Mouse (Mus musculus): ENCODE measurements around the gene Trabd2b.

Gene Trabd2b

DNA sequence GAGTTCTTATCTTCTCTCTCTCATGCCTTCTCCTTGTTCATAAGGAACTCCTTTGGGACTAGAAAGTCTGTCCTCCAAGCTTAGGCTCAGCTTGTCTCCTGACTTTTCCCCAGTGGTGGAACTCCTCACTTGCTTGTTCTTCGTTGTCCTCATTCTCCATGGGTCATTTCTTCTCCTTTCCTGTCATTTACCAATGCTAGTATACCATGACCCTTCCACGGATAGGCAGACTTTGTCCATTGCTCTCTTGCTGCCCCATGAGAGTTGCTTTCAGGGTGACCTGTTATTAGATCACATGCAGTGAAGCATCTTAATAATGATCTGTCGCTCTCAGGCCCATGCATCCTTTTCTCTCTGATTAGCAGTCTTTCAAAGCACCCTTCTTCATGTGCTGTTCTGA lies 46.6 kb downstream of the Trabd2b start:
- no peak for DNase-seq

DNA sequence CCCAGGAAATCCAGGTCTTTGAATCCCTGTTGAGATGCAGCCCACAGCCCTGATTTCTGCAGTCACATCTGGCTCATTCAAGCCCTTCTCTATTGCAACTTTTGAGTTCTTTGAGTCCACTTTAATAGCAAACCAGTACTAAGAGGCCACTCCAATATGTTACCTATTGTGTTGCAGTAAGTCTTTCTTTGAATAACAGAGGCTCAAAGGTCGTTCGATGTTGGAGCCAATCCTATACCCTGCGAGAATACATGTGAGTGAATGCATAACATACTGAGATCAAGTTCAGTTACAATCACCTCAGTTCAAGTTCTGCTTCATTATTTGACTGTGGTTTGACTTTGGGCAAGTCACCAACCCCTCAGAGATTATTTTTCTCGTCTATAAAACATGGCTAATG lies 47.5 kb downstream of the Trabd2b start:
- DNase-seq: no peak

DNA sequence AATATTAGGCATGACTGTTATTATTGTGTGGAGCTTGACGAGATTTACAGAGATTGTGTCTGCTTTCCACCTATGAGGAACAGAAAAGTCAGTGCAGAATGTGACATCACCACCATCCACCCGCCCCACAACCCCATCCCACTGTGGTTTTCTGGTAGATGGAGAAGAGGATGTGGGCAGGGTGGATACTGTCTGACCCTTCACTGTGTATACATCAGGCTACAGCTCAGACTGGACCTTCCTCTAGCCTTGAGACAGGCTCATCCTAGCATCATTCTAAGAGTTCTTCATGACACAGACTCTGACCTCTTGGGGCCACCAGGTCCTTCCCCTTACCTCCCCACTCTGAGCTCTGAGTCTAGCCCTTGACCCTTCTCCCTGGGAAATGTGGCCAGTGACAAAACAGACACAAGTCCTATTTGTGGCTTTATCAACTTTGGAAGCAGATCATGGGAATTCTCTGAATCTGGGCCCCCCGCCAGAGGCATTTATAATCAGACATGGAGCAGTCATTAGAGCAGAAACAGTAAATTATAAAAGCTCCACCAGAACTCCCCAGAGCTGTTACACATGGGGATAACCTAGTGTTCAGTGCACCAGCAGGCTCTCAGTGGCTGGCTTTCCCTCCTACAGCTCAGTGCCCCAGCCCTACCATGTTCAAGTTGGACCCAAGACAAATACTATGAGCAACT lies 48.1 kb downstream of the Trabd2b start:
- DNase-seq: no peak

DNA sequence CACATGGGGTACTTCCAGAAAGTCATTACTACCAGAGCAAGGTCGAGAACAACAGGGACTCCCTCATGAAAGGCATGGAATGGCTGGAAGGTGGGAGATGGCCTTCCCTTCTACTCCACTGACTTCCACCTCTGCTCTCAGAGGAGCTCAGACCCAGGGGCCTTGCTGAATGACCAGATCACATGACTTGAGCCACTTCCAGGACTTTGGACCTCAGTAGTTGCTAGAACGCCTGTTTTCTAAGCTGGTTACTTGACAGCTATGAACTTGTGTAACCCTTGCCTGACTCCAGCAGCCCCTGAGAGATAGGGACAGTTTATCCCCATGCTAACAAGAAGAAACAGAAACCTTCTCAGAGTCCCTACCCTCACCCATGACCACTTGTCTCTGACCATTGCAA lies 50.6 kb downstream of the Trabd2b start:
- no peak for DNase-seq

DNA sequence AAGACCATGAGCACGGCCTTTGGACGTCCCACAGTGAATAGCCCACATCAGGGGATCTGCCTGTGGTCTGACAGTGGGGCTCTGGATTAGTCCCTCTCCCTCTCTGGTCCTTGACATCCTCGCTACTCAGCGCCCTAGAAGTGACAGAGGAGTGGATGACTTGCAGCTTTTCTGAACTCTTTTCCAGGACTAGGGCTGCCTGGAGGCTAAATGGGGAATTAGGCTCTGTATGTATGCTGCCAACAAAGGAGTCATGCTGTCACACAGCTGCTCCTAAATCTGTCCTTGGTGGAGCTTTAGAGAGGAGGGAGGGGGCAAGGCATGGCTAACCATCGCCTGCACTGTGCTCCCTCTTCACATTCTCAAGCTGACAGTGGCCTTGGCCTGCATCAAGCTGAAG lies 53.1 kb downstream of the Trabd2b start:
- no peak for DNase-seq

DNA sequence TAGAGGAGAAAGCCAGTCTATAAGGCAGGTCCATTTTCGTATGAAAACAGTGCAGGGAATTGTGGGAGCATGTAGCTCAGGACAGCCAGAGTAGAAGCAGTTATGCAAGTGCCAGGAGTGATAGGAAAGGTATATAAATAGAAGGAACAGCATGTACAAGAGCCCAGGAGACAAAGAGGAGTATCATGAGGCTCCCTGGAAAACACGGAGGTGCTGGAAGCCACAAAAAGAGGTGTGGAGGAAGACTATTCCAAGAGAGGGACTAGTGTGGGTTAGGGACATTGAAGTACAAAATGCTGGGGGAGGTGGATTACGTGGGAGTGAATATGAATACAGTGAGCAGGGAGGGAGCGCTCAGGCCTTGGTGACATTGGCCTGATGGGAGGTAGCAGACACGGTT lies 53.9 kb downstream of the Trabd2b start:
- DNase-seq: no peak

DNA sequence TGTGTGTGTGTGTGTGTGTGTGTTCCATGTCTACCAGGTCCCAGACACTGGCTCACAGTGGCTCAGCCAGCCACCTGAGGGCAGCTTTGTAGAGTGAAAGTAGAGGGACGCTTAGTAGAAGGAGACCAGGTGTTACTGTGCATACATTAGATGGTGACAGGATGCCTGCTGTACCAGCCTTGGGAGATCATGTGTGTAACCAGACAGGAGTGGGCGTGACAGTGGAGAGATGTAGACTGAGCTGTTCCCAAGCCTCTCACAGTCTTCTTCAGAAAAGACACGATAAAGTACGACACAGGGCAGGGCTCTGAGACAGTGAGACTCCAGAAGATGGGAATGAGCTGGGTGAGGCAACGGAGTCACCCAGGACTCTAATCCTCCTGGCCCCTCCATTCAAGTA lies 54.6 kb downstream of the Trabd2b start:
- no peak for DNase-seq

DNA sequence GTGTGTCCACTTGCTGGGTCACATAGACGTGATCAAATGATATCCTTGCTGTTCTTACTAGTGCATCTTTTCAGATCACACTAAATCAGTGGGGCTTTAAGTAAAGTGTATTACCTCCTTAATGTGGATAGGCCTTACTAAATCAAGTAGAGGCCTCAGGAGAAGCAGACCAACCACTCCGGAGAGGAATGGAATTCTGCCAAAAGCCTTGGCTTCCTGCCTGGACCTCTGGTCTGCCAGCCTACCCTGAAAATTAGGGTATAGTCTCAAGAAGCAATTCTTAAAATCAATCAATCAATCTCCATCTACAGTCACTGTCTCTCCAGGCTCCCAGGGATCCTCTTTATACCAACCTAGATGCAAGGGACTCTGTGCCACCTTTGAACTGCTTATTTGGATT lies 59.1 kb downstream of the Trabd2b start:
- DNase-seq: no peak

DNA sequence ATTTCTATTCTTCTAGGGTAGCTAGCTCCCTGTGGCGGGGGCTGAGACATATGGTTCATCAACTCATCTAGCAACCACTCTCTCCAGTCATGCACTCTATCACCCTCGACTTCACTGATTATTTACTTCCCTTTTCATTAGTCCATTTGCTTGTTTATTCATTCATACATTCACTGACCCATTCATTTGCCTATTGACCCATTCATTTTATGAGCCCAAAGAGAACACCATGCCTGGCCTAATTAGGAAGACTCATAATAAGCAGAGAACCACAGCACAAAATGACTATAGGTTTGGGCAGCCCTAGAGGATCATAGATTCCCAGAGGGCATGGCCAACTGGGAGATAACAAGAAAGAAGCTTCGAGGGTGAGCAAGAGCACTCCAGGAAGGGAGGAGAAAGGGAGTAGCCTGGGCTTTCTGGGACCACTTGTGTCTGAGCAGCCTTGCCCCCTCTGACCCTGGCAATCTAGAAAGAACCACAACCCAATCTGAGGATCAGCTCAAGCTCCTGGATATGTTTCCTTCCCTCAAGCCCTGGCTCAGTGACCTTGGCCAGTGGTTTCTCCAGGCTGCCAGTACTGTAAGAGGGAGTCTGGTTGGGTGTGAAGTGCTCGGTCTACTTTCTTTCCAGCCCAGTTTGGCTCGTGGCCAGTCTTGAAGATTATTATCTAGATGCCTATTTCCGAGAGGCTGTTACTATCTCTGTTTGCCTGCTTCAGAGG lies 61.0 kb downstream of the Trabd2b start:
- no peak for DNase-seq

DNA sequence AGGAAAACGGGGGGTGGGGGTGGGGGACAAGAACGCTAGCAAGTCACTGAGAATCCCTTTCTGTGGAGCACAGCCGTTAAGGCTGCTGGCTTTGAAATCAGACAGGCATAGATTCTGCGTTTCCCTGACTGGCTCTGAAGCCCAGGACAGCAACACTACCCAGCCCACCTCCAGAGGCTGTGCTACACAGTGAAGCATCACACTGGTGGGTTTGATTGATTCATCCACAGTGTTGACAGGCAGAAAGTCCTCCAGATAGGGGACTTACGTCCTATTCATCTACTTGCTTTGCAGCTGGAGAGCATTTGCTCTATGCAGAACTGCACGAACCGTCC lies 61.5 kb downstream of the Trabd2b start:
- DNase-seq: no peak

DNA sequence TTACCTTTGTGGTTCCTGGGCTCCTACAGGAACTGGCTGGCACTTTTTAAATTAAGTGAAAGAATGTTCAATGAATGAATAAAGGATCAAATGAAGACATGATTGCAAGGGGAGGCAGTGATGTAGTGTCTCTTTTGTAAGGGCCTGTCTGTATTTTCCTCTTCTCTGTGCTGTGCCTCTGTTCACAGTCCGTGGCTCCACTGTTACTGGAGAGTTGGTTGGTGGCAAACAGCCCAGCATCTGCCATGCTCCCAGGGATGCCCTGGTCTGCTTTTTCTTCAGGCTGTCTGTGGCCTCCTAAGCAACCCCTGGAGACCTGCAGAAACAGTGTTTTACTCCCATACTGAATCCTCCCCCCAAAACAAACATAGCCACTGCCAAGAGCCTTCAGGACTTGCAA lies 63.4 kb downstream of the Trabd2b start:
- no peak for DNase-seq

DNA sequence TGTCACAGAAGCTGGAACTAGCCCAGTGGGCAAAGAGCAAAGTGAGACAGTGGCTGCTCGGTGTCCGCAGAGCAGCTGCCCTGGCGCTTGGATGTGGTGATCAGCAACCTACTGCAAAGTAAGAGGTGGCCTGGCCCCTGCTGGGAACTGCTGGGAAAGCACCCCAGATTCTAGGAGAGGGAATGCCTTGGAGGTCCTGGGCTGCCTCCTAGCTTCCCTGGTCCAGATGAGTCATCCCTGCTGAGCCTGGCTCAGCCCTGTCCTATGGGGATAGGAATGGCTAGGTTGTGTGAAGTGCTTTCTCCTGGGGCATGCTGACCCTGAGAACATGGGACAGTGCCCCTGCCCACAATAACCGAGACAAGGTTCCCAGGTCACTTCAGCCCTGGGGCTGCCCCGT lies 65.6 kb downstream of the Trabd2b start:
- peak; percentile 33 for DNase-seq

DNA sequence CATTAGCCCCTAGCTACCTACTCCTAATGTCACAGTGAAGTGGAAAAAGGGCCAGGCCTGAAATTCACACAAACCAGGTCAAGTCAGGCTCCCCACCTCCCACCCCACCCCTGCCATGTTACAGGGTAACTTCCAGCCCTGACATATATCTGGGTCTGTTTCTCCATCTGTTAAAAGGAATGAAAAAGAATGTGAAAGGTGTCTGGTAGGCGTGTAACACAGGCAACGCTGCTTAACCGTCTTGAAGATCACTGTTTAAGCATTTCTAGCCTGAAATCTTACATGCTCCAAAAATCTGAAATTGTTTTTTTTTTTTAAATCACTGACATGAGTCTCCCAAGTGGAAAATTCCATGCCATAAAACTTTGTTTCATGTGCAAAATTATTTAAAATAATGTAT lies 69.8 kb downstream of the Trabd2b start:
- DNase-seq: no peak

DNA sequence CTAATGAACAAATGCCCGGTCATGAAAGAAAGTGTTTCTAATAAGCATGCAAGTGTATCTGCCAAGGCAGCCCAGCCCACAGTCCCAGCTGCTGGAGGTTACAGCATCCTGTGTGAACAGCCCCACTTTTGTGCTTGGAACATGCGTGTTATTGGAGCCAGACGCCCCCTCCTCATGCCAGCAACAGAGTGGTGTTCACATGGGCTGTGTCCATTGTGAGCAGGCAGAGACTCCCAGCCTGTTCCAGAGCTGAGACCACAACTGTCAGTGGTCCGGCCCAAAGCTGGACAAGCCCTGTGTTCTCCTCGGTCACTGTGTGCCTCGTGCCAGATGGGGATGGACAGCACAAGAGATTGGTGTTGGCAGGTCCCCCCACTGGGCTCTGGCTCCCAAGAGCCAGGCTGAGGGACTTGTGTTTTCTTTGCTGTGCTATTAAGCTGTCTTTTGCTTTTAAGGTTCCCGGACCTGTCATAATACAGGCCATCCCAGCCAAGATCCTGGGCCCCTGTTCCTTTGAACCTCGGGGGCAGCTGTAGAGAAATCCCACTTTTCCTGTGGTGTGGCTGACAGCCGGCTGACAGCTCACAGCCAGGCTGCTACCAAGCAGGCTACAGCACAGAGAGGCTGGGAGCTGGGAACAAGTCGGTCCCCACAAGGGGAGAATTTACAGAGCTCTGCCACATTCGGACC lies 70.7 kb downstream of the Trabd2b start:
- DNase-seq: peak; percentile 55

DNA sequence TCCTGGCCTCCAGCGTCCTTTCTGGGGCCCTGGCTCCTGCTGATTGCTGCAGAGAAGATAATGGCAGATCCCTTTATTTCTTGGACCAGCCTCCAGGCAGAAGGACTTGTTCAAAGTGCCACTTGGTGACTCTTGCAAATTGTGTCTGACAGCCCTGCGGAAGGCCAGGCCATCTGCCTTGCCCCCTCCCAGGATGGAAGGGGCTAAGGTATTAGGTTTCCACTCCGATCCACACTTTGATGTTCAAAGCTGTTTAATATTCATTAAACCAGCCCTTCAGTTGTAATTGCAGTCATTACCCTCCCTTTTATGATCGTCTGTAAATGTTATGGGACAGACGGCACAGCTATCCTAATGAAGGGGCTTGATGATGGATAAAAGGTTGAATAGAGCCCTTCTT lies 75.0 kb downstream of the Trabd2b start:
- no peak for DNase-seq

DNA sequence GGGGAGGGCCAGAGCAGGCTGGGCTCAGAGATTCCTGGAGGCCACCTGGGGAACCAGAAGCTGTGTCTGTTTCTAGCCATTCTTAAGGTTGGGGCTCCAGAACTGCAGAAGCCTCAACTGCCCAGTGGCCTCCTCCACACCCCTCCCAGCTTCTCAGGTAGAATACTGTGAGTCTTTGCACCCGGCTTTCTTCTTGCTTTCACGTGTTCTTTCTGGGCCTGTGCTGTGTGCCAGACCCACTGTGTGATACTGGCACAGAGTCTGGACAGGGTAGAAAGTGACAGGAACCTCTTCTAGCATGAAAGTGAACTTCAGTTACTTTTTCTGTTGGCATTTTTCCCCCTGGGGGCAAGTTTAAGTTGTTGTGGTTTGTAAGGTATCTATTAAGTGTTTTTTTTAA lies 77.6 kb downstream of the Trabd2b start:
- DNase-seq: no peak

DNA sequence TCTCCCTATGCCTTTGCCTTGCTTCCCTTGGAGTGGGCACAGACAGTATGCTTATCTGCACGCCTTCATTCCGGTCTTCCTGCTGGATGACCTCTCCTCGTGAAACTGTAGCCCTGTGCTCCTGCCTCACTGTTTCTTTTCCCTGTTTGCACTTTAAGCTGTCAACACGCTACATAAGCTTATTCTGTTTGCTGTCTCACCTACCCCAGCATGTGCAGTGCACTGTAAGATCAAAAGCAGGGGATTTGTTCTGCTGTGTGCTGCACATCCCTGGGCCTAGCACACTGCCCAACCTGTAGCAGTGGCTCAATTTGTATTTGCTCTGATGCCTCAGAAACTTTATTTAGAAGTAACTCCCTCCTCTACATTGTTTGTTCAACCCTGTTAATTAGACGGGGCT lies 79.5 kb downstream of the Trabd2b start:
- DNase-seq: no peak

DNA sequence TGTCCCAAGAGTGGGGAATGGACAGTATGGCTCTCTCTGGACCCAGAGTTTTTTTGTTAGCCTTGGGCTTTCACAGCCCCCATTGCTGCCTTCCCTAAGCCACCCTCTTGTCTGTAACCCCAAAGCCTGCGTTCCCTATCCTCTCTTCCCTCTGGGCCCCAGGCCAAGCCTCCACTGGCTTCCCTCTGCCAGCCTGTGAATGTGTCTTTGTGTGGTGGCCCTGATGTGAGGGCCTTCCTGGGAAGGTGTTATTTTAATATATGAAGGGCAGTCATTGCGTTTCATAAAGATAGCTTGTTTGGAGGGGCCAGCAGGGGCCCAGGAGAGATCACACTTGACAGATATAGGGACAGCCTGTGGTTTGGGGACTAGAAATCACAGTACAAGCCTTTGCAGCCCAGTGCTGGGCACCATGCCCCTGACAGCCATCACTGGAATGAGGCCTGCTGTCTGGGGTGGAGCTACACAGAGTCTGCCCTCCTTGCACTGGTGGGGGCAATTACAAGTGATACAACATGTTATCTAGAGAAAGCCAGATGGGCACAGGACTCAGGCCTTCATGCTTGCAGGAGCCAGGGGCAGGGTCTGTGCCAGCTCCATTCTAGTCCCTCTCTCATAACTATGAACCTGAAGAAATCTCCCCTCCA lies 80.5 kb downstream of the Trabd2b start:
- no peak for DNase-seq

DNA sequence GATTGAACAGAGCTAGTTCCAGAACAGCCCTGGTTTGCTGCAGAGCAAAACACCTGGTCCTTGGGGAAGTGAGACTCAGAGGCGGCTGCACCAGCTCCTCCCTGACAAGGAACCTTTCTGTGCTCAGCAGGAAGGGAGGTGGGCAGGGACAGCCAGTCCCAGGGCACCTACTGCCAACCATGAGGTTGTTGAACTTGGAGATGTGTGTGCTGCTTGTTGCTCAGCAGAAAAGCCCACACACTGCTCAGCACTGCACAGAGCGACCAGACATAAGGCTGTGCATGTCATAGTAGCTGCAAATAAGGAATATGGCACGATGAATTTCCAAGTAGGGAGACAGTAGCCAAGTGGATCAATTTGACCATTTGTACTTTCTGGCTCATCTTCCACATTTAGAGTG lies 81.2 kb downstream of the Trabd2b start:
- no peak for DNase-seq

DNA sequence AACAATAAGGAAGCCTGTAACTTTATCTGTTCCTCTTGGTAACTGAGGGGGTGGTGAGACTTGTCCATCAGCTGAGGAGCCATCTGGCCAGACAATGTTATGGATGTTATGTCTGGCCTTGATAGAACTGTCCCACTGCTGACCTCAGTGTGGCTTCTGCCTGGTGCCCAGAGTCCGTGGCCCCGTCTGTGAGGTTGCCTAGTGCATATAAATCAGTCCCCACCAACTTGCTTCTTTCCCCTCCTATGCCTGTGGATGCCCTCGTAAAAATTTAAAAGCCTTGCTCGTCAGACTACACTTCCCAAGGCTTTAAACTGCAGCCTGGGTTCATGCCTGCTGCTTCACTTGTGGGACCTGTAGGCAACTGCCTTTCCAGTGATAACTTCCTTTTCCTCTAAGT lies 85.6 kb downstream of the Trabd2b start:
- DNase-seq: no peak

DNA sequence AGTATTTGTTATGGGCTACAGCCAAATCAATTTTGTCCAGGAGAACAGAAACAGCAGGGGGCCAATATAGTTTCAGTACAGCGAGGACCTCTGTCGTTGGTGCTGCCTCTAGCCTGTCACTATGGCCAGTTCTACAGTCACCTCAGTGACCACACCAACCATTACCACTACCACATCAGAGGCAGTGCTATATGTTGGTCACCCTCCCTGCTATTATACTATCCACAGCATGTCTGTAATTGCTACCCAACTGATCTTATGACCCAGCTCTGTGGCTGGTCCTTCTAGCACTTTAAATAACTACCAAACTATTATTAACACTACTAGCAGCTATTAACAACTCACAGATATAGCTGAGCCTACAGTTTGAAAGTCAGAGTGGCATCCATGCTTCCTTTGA lies 87.5 kb downstream of the Trabd2b start:
- no peak for DNase-seq

DNA sequence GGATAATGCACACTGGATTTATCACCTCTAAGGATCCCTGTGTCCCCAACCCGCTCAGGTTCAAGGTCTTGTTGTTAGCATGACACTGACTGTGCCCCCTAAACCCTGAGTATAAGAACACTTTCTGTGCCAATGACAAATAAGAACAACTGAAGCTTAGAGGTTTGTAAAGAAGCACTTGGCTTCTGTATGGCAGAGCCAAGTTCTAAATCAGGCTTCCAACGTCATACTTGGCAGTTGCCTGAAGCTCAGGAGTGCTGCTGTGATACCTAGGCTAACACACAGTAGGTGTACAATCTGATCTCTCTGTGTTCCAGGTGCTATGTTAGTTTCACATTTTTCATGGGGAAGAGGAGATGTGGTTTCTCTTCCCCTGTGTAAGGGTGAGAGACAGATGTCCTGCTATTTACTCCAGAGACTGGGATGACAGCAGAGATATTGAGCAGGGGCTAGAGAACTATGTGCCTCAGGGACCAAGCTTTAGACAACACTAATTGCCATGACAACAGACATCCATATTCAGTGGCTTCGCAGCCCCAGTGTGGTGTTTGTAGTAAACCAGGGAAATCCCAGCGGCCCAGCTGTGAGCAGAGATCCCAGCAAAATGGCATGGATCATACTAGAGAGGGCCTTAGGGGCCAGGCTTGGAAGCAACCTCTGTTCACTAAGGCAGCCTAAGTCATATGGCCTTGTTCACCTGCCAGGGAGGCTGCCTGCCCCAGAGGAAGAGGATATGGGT lies 89.3 kb downstream of the Trabd2b start:
- peak; percentile 43 for DNase-seq

DNA sequence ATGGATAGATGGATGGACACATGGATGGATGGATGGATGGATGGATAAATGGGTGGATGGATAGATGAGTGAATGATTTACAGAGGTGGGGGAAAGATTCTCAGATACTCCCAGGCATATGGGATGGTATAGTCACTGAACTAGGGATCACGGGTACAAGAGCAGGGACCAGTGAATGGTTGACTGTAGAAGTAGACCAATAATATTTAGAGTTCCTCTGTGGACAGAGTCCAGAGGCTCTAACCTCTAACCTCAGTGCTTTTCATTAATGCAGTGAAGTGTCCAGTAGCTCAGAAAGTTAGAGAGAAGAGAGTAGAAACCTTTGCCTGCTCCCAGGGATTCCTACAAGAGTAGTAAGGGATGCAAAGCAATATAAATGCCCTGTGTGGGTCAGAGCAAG lies 93.1 kb downstream of the Trabd2b start:
- no peak for DNase-seq
